Mouse (Mus musculus) kidney, postnatal 0 days (tissue): ENCODE measurements around the gene Abcc5. TPM values are rescaled to one million over a fixed set of nuclear protein-coding genes. Genes with fewer than 3 reads are reported as not detected.

Experiments used
- ATAC-seq: fragments of 200-750 bp; cut with Nextera tagmentation; replicated peaks from 2 replicates; pipeline ENCODE4 v1.8.0; 2017; ENCODE audit warnings: low read depth, moderate number of reproducible peaks, moderate TSS enrichment, moderate library complexity; ENCODE audit not compliant: low FRiP score
- DNase-seq: peaks from one replicate; pipeline ENCODE4 v3.0.0-alpha.2; 2016; ENCODE audit warnings: low spot score
- H3K27ac ChIP-seq: fragments of 300-500 bp; sonication (generic); 2 replicates; pipeline ENCODE4 v1.5.1; 2014; ENCODE audit warnings: mild to moderate bottlenecking
- H3K27me3 ChIP-seq: fragments of 300-500 bp; sonication (generic); 2 replicates; pipeline ENCODE4 v1.6.1; 2014; ENCODE audit warnings: low read length, mixed read lengths; ENCODE audit not compliant: insufficient read depth
- H3K36me3 ChIP-seq: fragments of 300-500 bp; sonication (generic); 2 replicates; pipeline ENCODE4 v1.6.1; 2014; ENCODE audit warnings: low read length, mixed read lengths; ENCODE audit not compliant: insufficient read depth
- H3K4me1 ChIP-seq: fragments of 300-500 bp; sonication (generic); replicated peaks from 2 replicates; pipeline ENCODE4 v1.6.1; 2014; ENCODE audit warnings: antibody characterized with exemption, low read length, mixed read lengths; ENCODE audit not compliant: insufficient read depth
- H3K4me2 ChIP-seq: fragments of 300-500 bp; sonication (generic); 2 replicates; pipeline ENCODE4 v1.6.1; 2014; ENCODE audit warnings: mild to moderate bottlenecking, low read length, moderate library complexity, mixed read lengths
- H3K4me3 ChIP-seq: fragments of 300-500 bp; sonication (generic); replicated peaks from 2 replicates; pipeline ENCODE4 v1.5.1; 2014; ENCODE audit warnings: low read depth, low read length
- H3K9ac ChIP-seq: fragments of 300-500 bp; sonication (generic); 2 replicates; pipeline ENCODE4 v1.6.1; 2014; ENCODE audit warnings: low read depth, low read length
- H3K9me3 ChIP-seq: fragments of 300-500 bp; sonication (generic); replicated peaks from 2 replicates; pipeline ENCODE4 v1.6.1; 2016; ENCODE audit warnings: low read length, inconsistent platforms, mixed read lengths
- CTCF ChIP-seq: IDR thresholded peaks from 2 replicates; pipeline ENCODE4 v1.5.1; 2016; ENCODE audit warnings: antibody characterized with exemption, low read depth, mild to moderate bottlenecking, moderate library complexity
- WGBS: fragments of 180-500 bp; shearing (Covaris S2); extraction: QIAGEN DNeasy Blood & Tissue Kit; methylation state at CpG from one replicate; pipeline ENCODE4 v1.1.7; 2014; 5-methylcytosine and 5-hydroxymethylcytosine counted together
- polyA plus RNA-seq: library from polyadenylated mRNA; unstranded; fragments of >200 nt; fragmentation: Nextera tagmentation; extraction: Ambion mirVana; gene quantifications from 2 replicates; pipeline ENCODE4 v1.2.1, GENCODE M21; 2015

The Abcc5 gene
- polyA plus RNA-seq, 1 experiment from 2014 or later: 35.7 TPM

DNA sequence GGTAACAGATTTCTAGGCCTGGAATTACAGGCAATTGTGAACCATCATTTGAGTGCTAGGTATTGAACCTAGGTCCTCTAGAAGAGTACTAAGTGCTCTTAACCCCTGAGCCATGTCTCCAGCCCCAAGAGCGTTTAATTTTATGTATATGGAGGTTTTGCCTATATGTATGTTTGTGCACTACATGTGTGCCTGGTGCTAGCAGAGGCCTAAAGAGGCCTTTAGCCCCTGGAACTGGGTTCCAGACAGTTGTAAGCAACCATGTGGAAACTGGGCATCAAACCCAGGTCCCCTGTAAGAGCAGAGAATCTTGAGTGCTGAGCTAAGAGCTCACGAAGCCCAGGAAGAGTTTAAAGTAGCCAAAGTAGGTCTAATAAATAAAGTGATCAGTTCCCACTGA lies 126.1 kb downstream of the Abcc5 start:
- 91% methylated on average over 2 of the region's 2 CpGs for WGBS
- DNase-seq (no peak), ATAC-seq (no peak)
- H3K9ac ChIP-seq: no peak overlapping the region
- H3K4me2 ChIP-seq: no peak overlapping the region; the same call in 1 of the 2 replicates
- H3K27me3 ChIP-seq: no peaks in the 10 kb centered on the region
- no peak overlapping the region for H3K4me3 ChIP-seq
- no peak for TF ChIP-seq CTCF
- no peaks in the 10 kb centered on the region for H3K9me3 ChIP-seq
- H3K4me1 ChIP-seq: peaks cover 9% of the 10 kb centered on the region
- H3K27ac ChIP-seq: no peak overlapping the region
- peaks cover 12% of the 10 kb centered on the region; the same call in 1 of the 2 replicates for H3K36me3 ChIP-seq

Other genes starting within 250 kb of the Abcc5 start
- gene Map6d1, start 185.0 kb downstream of the Abcc5 start, polyA plus RNA-seq: 0.36 and 0.37 TPM in 2 replicates
- gene Parl, start 124.0 kb downstream of the Abcc5 start, polyA plus RNA-seq: 110 and 115 TPM in 2 replicates
- not detected in 2 replicates for gene Cyp2ab1, start 101.0 kb downstream of the Abcc5 start, polyA plus RNA-seq
- gene Eif2b5, start 72.4 kb upstream of the Abcc5 start, polyA plus RNA-seq: 76.0 and 85.1 TPM in 2 replicates
- gene Dvl3, start 90.6 kb upstream of the Abcc5 start, polyA plus RNA-seq: 15.7 and 16.5 TPM in 2 replicates
- gene Ap2m1, start 109.1 kb upstream of the Abcc5 start, polyA plus RNA-seq: 605 and 673 TPM in 2 replicates
- 51.6 and 53.6 TPM in 2 replicates for gene Abcf3, start 122.2 kb upstream of the Abcc5 start, polyA plus RNA-seq
- 0.38 and 0.43 TPM in 2 replicates for gene Vwa5b2, start 163.1 kb upstream of the Abcc5 start, polyA plus RNA-seq
- 27.8 and 28.6 TPM in 2 replicates for gene Eef1akmt4, start 185.2 kb upstream of the Abcc5 start, polyA plus RNA-seq
- 0.34 TPM in 1 of 2 replicates, not detected in the other for gene Gm49333, start 185.2 kb upstream of the Abcc5 start, polyA plus RNA-seq
- 35.9 and 36.5 TPM in 2 replicates for gene Alg3, start 185.3 kb upstream of the Abcc5 start, polyA plus RNA-seq
- 0.72 and 0.79 TPM in 2 replicates for gene Camk2n2, start 194.9 kb upstream of the Abcc5 start, polyA plus RNA-seq
- gene Ece2, start 203.4 kb upstream of the Abcc5 start, polyA plus RNA-seq: 1.2 and 1.6 TPM in 2 replicates
- gene Psmd2, start 225.3 kb upstream of the Abcc5 start, polyA plus RNA-seq: 212 and 246 TPM in 2 replicates
- gene Eif4g1, start 241.9 kb upstream of the Abcc5 start, polyA plus RNA-seq: 115 and 119 TPM in 2 replicates